Mouse (Mus musculus) liver, adult 2 months (tissue): ENCODE results near the gene Slc25a44.

Experiments used
- CTCF ChIP-seq: fragments of 200-500 bp; IDR thresholded peaks from 2 replicates; pipeline ENCODE4 v1.5.1; 2011; ENCODE audit warnings: low read depth, low read length, control low read depth
- POLR2A ChIP-seq: fragments of 200-500 bp; IDR thresholded peaks from 2 replicates; pipeline ENCODE4 v1.6.1; 2011; ENCODE audit warnings: low read length, control low read depth; ENCODE audit not compliant: insufficient read depth; ENCODE audit errors: extremely low read depth

DNA sequence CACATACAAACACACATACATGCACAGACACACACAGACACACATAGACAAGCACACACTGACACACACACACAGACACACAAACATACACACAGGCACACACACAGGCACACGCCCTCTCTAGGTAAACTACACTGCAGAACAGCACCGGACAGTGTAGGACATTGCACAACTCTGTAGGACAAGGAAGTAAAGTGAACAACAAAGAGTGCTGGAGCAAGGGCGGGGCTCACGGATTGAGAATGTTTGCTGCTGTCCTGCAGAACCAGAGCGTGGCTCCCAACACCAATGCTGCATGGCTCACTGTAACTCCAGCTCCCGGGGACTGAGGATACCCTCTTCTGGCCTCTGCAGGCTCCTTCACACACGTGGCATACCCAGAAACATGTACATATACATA lies 17.9 kb upstream of the Slc25a44 start:
- TF ChIP-seq CTCF (no peak), POLR2A (no peak)
